Mouse (Mus musculus): ENCODE measurements at regions not wholly inside any gene's neighbourhood (a gene's known extent, or its start where the extent isn't known, plus 50 kb on each side); places are given as distances from the start of the nearest gene placed in this dataset.
A peak's percentile ranks its signal among the peaks of the same experiment; 100 is the strongest.

GRCm38 (mm10) chr15:42768396-42768795, 2634.2 kb downstream of the 9330182O14Rik start:
- no peak for DNase-seq

GRCm38 (mm10) chr15:42779903-42780302, 2645.7 kb downstream of the 9330182O14Rik start:
- no peak for DNase-seq

GRCm38 (mm10) chr15:42801217-42801616, 2667.1 kb downstream of the 9330182O14Rik start:
- DNase-seq: no peak

GRCm38 (mm10) chr15:42810871-42811490, 2676.8 kb downstream of the 9330182O14Rik start:
- no peak for DNase-seq

GRCm38 (mm10) chr15:42815026-42815724, 2681.0 kb downstream of the 9330182O14Rik start:
- DNase-seq: no peak

GRCm38 (mm10) chr15:42838839-42839238, 2704.7 kb downstream of the 9330182O14Rik start:
- no peak for DNase-seq

GRCm38 (mm10) chr15:42850003-42850402, 2715.8 kb downstream of the 9330182O14Rik start:
- DNase-seq: no peak

- DNase-seq: no peak
Measured at GRCm38 (mm10) chr15:42872491-42872890, 2738.3 kb downstream of the 9330182O14Rik start.

GRCm38 (mm10) chr15:42894611-42895010, 2760.4 kb downstream of the 9330182O14Rik start:
- DNase-seq: no peak

GRCm38 (mm10) chr15:42900056-42900455, 2765.9 kb downstream of the 9330182O14Rik start:
- no peak for DNase-seq

GRCm38 (mm10) chr15:42901782-42902181, 2767.6 kb downstream of the 9330182O14Rik start:
- no peak for DNase-seq

GRCm38 (mm10) chr15:42911357-42911756, 2777.2 kb downstream of the 9330182O14Rik start:
- DNase-seq: no peak

- DNase-seq: peak in 1 of 2 experiments; percentile 11
Measured at GRCm38 (mm10) chr15:42912880-42913279, 2778.7 kb downstream of the 9330182O14Rik start.

GRCm38 (mm10) chr15:42913285-42913684, 2779.1 kb downstream of the 9330182O14Rik start:
- no peak for DNase-seq

- DNase-seq: peak; percentile 66 to 83
Measured at GRCm38 (mm10) chr15:42914099-42914498, 2779.9 kb downstream of the 9330182O14Rik start.

GRCm38 (mm10) chr15:42915195-42915594, 2781.0 kb downstream of the 9330182O14Rik start:
- DNase-seq: no peak

GRCm38 (mm10) chr15:42921618-42922017, 2787.5 kb downstream of the 9330182O14Rik start:
- DNase-seq: no peak

- DNase-seq: no peak
Measured at GRCm38 (mm10) chr15:42928331-42928730, 2794.2 kb downstream of the 9330182O14Rik start.

- DNase-seq: no peak
Measured at GRCm38 (mm10) chr15:42944610-42945009, 2810.4 kb downstream of the 9330182O14Rik start.

- no peak for DNase-seq
Measured at GRCm38 (mm10) chr15:42955167-42955566, 2821.0 kb downstream of the 9330182O14Rik start.

GRCm38 (mm10) chr15:42962747-42963338, 2828.7 kb downstream of the 9330182O14Rik start:
- peak; percentile 56 to 70 for DNase-seq

- no peak for DNase-seq
Measured at GRCm38 (mm10) chr15:42965314-42965713, 2831.1 kb downstream of the 9330182O14Rik start.
